Mouse (Mus musculus) small intestine, adult 2 months (tissue): ENCODE results near the gene Ppm1h.

Experiments
- CTCF ChIP-seq: fragments of 200-500 bp; IDR thresholded peaks from 2 replicates; pipeline ENCODE4 v1.5.1; 2012; ENCODE audit warnings: low read depth, mild to moderate bottlenecking, control low read depth, inconsistent platforms, low read length, moderate library complexity, mixed read lengths; ENCODE audit not compliant: insufficient replicate concordance, insufficient read length; ENCODE audit errors: extremely low read depth
- POLR2A ChIP-seq: fragments of 200-500 bp; IDR thresholded peaks from 2 replicates; pipeline ENCODE4 v1.6.1; 2012; ENCODE audit warnings: low read depth, mild to moderate bottlenecking, control low read depth, inconsistent platforms, low read length, moderate library complexity

DNA sequence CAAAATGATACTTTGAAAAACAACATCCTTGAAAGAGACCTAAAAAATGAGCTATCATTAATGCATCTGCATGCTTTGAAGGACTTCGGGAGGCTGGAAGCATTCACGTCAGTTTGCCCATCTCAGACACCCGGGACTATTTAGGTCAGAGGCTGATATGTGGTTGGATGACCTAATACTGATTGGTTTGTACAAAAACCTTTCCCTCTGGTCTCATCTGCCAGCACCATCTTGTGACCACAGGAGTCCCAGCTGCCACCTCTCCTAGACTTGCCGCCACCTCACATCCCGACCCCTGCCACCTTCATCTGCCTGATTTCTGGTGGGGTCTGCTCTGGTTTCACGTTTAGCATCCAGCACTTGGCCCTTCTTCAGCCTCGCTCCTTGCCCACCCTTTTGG is 71.3 kb downstream of the Ppm1h start:
- TF ChIP-seq CTCF (no peak), POLR2A (no peak)
